Mouse (Mus musculus): ENCODE measurements around the gene Sez6l. TPM values are rescaled to one million over a fixed set of nuclear protein-coding genes. Genes with fewer than 3 reads are reported as not detected.

Sez6l gene
- total and polyA plus RNA-seq, 3 experiments: 0.08 to 0.25 (median 0.09) TPM

- DNase-seq: peak; percentile 38 to 78
- no peaks in the 10 kb centered on the region for H3K36me3 ChIP-seq (ENCODE audit: control insufficient read depth, insufficient read depth, low read length)
- H3K4me3 ChIP-seq: no peak overlapping the region
- no peaks in the 10 kb centered on the region for H3K4me1 ChIP-seq (ENCODE audit: control insufficient read depth, insufficient read depth, low read length)
- intact Hi-C loops (cut with DNase I): loop anchor here (2.0 to 5.0 kb wide), 3 partner anchors 210 to 624 kb away; no protein-coding TSS in a partner anchor
- WGBS: under 1% methylated on average over 8 of the region's 8 CpGs
- no peak overlapping the region for H3K27ac ChIP-seq
- no peak overlapping the region for H3K9ac ChIP-seq (ENCODE audit: low read depth, low read length)
- TF ChIP-seq CTCF (IDR thresholded peaks at IDR 0.05): no peak; the same call in 1 of the 2 replicates
- peak; percentile 59; the same call in 1 of the 2 replicates for TF ChIP-seq EP300 (IDR thresholded peaks at IDR 0.05; ENCODE audit: insufficient read depth, low read depth, low read length)
- no peaks in the 10 kb centered on the region for H3K79me2 ChIP-seq (replicated peaks; ENCODE audit: control insufficient read depth, insufficient read depth, low read length)
- no peaks in the 10 kb centered on the region for H3K27me3 ChIP-seq (ENCODE audit: control insufficient read depth, insufficient read depth, low read length)
These were observed 144.0 kb downstream of the Sez6l start for GRCm38 (mm10) chr5:112433004-112433403.

DNA sequence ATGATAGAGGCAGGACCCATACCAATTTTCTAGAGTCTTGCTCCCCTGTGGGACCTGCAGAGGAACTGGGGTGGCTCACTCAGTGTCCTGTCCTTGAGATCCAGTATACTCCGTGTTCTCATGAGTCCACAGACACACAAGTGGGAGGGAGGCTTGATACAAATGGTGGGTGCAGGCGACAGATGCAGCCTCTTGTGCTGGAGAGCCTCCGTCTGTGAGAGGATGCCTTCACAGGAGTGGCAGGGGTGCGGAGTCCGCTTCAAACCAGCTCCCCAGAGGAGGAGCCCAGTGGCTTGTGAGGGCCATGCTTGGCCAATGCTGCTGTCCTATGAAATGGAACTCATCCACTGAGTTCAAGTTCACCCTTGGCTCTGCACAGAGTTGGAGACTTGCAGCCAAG, 145.0 kb downstream of the Sez6l start:
- Histone ChIP-seq H3K4me3 (no peak overlapping the region), H3K27ac (no peak overlapping the region), H3K27me3 (ENCODE audit: control insufficient read depth, insufficient read depth, low read length) (no peaks in the 10 kb centered on the region), H3K36me3 (ENCODE audit: control insufficient read depth, insufficient read depth, low read length) (no peaks in the 10 kb centered on the region), H3K9ac (ENCODE audit: low read depth, low read length) (no peak overlapping the region), H3K79me2 (replicated peaks; ENCODE audit: control insufficient read depth, insufficient read depth, low read length) (no peaks in the 10 kb centered on the region), H3K4me1 (ENCODE audit: control insufficient read depth, insufficient read depth, low read length) (no peaks in the 10 kb centered on the region)
- intact Hi-C loops (cut with DNase I): loop anchor here (2.0 to 5.0 kb wide), 3 partner anchors 211 to 625 kb away; no protein-coding TSS in a partner anchor
- WGBS: 73% methylated on average over 5 of the region's 5 CpGs
- no peak for TF ChIP-seq EP300 (IDR thresholded peaks at IDR 0.05; ENCODE audit: insufficient read depth, low read depth, low read length)
- no peak for DNase-seq

- Histone ChIP-seq H3K4me1 (ENCODE audit: control insufficient read depth, insufficient read depth, low read length) (no peaks in the 10 kb centered on the region), H3K27me3 (ENCODE audit: control insufficient read depth, insufficient read depth, low read length) (no peaks in the 10 kb centered on the region), H3K27ac (no peak overlapping the region), H3K4me3 (no peak overlapping the region), H3K9ac (ENCODE audit: low read depth, low read length) (no peak overlapping the region), H3K36me3 (ENCODE audit: control insufficient read depth, insufficient read depth, low read length) (no peaks in the 10 kb centered on the region), H3K79me2 (replicated peaks; ENCODE audit: control insufficient read depth, insufficient read depth, low read length) (no peaks in the 10 kb centered on the region)
- WGBS: 32% methylated on average over 14 of the region's 14 CpGs
- intact Hi-C loops (cut with DNase I): loop anchor here (5.0 kb wide), 2 partner anchors 431 to 626 kb away; no protein-coding TSS in a partner anchor
- DNase-seq: no peak
- TF ChIP-seq POLR2A (IDR thresholded peaks at IDR 0.05; ENCODE audit: insufficient read depth, low read depth, low read length): no peak
- TF ChIP-seq CTCF (IDR thresholded peaks at IDR 0.05): no peak
- no peak for TF ChIP-seq EP300 (IDR thresholded peaks at IDR 0.05; ENCODE audit: insufficient read depth, low read depth, low read length)
These were observed 145.7 kb downstream of the Sez6l start for GRCm38 (mm10) chr5:112431120-112431775.

GRCm38 (mm10) chr5:112428944-112429343, 148.0 kb downstream of the Sez6l start:
- Histone ChIP-seq H3K36me3 (ENCODE audit: control insufficient read depth, insufficient read depth, low read length) (no peaks in the 10 kb centered on the region), H3K79me2 (replicated peaks; ENCODE audit: control insufficient read depth, insufficient read depth, low read length) (no peaks in the 10 kb centered on the region), H3K9ac (ENCODE audit: low read depth, low read length) (no peak overlapping the region), H3K27me3 (ENCODE audit: control insufficient read depth, insufficient read depth, low read length) (peaks cover 2% of the 10 kb centered on the region; the same call in 1 of the 2 replicates), H3K27ac (no peak overlapping the region), H3K4me1 (ENCODE audit: control insufficient read depth, insufficient read depth, low read length) (no peaks in the 10 kb centered on the region), H3K4me3 (no peak overlapping the region)
- intact Hi-C loops (cut with DNase I): loop anchor here (1.0 to 5.0 kb wide), 3 partner anchors 87 to 214 kb away; partner anchors contain the start of genes Hps4 and Srrd
- TF ChIP-seq EP300 (IDR thresholded peaks at IDR 0.05; ENCODE audit: insufficient read depth, low read depth, low read length) (no peak), POLR2A (IDR thresholded peaks at IDR 0.05; ENCODE audit: insufficient read depth, low read depth, low read length) (no peak), CTCF (IDR thresholded peaks at IDR 0.05) (peak; percentile 80)
- 10% methylated on average over 19 of the region's 19 CpGs for WGBS
- DNase-seq: peak; percentile 49 to 64

GRCm38 (mm10) chr5:112427283-112427682, 149.7 kb downstream of the Sez6l start:
- H3K27ac ChIP-seq: no peak overlapping the region
- no peaks in the 10 kb centered on the region for H3K79me2 ChIP-seq (replicated peaks; ENCODE audit: control insufficient read depth, insufficient read depth, low read length)
- intact Hi-C loops (cut with DNase I): loop anchor here (5.0 kb wide), 1 partner anchor 85 kb away; the partner anchor contains the start of genes Hps4 and Srrd
- no peak overlapping the region for H3K4me3 ChIP-seq
- TF ChIP-seq CTCF (IDR thresholded peaks at IDR 0.05): peak; percentile 93
- no peak for TF ChIP-seq POLR2A (IDR thresholded peaks at IDR 0.05; ENCODE audit: insufficient read depth, low read depth, low read length)
- peak; percentile 19 to 60 for DNase-seq
- H3K27me3 ChIP-seq (ENCODE audit: control insufficient read depth, insufficient read depth, low read length): peaks cover 2% of the 10 kb centered on the region; the same call in 1 of the 2 replicates
- H3K9ac ChIP-seq (ENCODE audit: low read depth, low read length): no peak overlapping the region
- no peaks in the 10 kb centered on the region for H3K36me3 ChIP-seq (ENCODE audit: control insufficient read depth, insufficient read depth, low read length)
- WGBS: 44% methylated on average over 2 of the region's 2 CpGs
- H3K4me1 ChIP-seq (ENCODE audit: control insufficient read depth, insufficient read depth, low read length): no peaks in the 10 kb centered on the region

- Histone ChIP-seq H3K4me1 (ENCODE audit: control insufficient read depth, insufficient read depth, low read length) (no peaks in the 10 kb centered on the region), H3K79me2 (replicated peaks; ENCODE audit: control insufficient read depth, insufficient read depth, low read length) (no peaks in the 10 kb centered on the region), H3K9ac (ENCODE audit: low read depth, low read length) (no peak overlapping the region), H3K36me3 (ENCODE audit: control insufficient read depth, insufficient read depth, low read length) (no peaks in the 10 kb centered on the region), H3K27ac (no peak overlapping the region), H3K4me3 (no peak overlapping the region), H3K27me3 (ENCODE audit: control insufficient read depth, insufficient read depth, low read length) (peaks cover 2% of the 10 kb centered on the region; the same call in 1 of the 2 replicates)
- intact Hi-C loops (cut with DNase I): loop anchor here (5.0 kb wide), 1 partner anchor 84 kb away; the partner anchor contains the start of genes Hps4 and Srrd
- 54% methylated on average over 7 of the region's 7 CpGs for WGBS
- DNase-seq: no peak
- TF ChIP-seq EP300 (IDR thresholded peaks at IDR 0.05; ENCODE audit: insufficient read depth, low read depth, low read length) (no peak), POLR2A (IDR thresholded peaks at IDR 0.05; ENCODE audit: insufficient read depth, low read depth, low read length) (no peak), CTCF (IDR thresholded peaks at IDR 0.05) (no peak)
These were observed 150.3 kb downstream of the Sez6l start for GRCm38 (mm10) chr5:112426635-112427034.
